Mouse (Mus musculus) urinary bladder, postnatal 25 days (tissue): ENCODE measurements around the gene 1700011L22Rik.

Experiments
- DNase-seq: peaks from one replicate; pipeline ENCODE4 v3.0.0; 2022; ENCODE audit warnings: low spot score

Gene 1700011L22Rik

GRCm38 (mm10) chr8:79239320-79239719, 9.1 kb downstream of the 1700011L22Rik start:
- no peak for DNase-seq

GRCm38 (mm10) chr8:79229266-79229888, 19.0 kb downstream of the 1700011L22Rik start:
- DNase-seq, result no peak

GRCm38 (mm10) chr8:79227916-79228315, 20.5 kb downstream of the 1700011L22Rik start:
- no peak for DNase-seq

- no peak for DNase-seq
These were observed 21.2 kb downstream of the 1700011L22Rik start for GRCm38 (mm10) chr8:79227194-79227593.

- DNase-seq, result no peak
These were observed 22.3 kb downstream of the 1700011L22Rik start for GRCm38 (mm10) chr8:79226046-79226445.

- no peak for DNase-seq
These were observed 22.8 kb downstream of the 1700011L22Rik start for GRCm38 (mm10) chr8:79225586-79225985.

- DNase-seq, result no peak
These were observed 24.0 kb downstream of the 1700011L22Rik start for GRCm38 (mm10) chr8:79224363-79224762.

GRCm38 (mm10) chr8:79222752-79223141, 25.6 kb downstream of the 1700011L22Rik start:
- no peak for DNase-seq

GRCm38 (mm10) chr8:79222106-79222751, 26.1 kb downstream of the 1700011L22Rik start:
- DNase-seq, result no peak

GRCm38 (mm10) chr8:79211630-79212029, 36.7 kb downstream of the 1700011L22Rik start:
- no peak for DNase-seq

GRCm38 (mm10) chr8:79209641-79210358, 38.6 kb downstream of the 1700011L22Rik start:
- DNase-seq, result peak; percentile 23

- no peak for DNase-seq
These were observed 39.4 kb downstream of the 1700011L22Rik start for GRCm38 (mm10) chr8:79208691-79209640.

GRCm38 (mm10) chr8:79208181-79208580, 40.2 kb downstream of the 1700011L22Rik start:
- no peak for DNase-seq

GRCm38 (mm10) chr8:79206895-79207294, 41.5 kb downstream of the 1700011L22Rik start:
- no peak for DNase-seq

GRCm38 (mm10) chr8:79201446-79202147, 46.8 kb downstream of the 1700011L22Rik start:
- DNase-seq, result no peak

GRCm38 (mm10) chr8:79198675-79199074, 49.7 kb downstream of the 1700011L22Rik start:
- no peak for DNase-seq

- DNase-seq, result no peak
These were observed 51.9 kb downstream of the 1700011L22Rik start for GRCm38 (mm10) chr8:79196481-79196880.

GRCm38 (mm10) chr8:79190071-79190470, 58.3 kb downstream of the 1700011L22Rik start:
- no peak for DNase-seq

GRCm38 (mm10) chr8:79185488-79185887, 62.9 kb downstream of the 1700011L22Rik start:
- DNase-seq, result no peak

GRCm38 (mm10) chr8:79179678-79180077, 68.7 kb downstream of the 1700011L22Rik start:
- DNase-seq, result no peak

GRCm38 (mm10) chr8:79175991-79176390, 72.4 kb downstream of the 1700011L22Rik start:
- no peak for DNase-seq
